Mouse (Mus musculus) C3H10T1/2 (cell line): ENCODE results near the gene 4833423E24Rik. TPM values are rescaled to one million over a fixed set of nuclear protein-coding genes. Genes with fewer than 3 reads are reported as not detected.

Source experiments
- polyA plus RNA-seq, 2 experiments: library from polyadenylated mRNA; unstranded; fragments of >200 nt; fragmentation: generic; extraction: Trizol; gene quantifications; one replicate each; pipeline ENCODE4 v1.2.1; 2012; ENCODE audit warnings: missing spikeins in 2 of 2

4833423E24Rik gene
- not detected for polyA plus RNA-seq

GRCm38 (mm10) chr2:85518879-85519278 is at the start of gene 4833423E24Rik:
Gene 4833423E24Rik (minus strand): TSS chr2:85519024.

GRCm38 (mm10) chr2:85443539-85443938 is 75.3 kb downstream of the 4833423E24Rik start, which contains the start of gene Olfr995:
Gene Olfr995 (minus strand): TSS chr2:85443639.

GRCm38 (mm10) chr2:85436351-85436750 is 82.5 kb downstream of the 4833423E24Rik start, which contains the start of gene Olfr994:
Gene Olfr994 (minus strand): TSS chr2:85436451.

Other genes starting within 250 kb of the 4833423E24Rik start
- not detected for gene Olfr987, start 179.7 kb downstream of the 4833423E24Rik start, polyA plus RNA-seq
- not detected for gene Olfr988, start 155.8 kb downstream of the 4833423E24Rik start, polyA plus RNA-seq
- gene Olfr992, start 109.6 kb downstream of the 4833423E24Rik start, polyA plus RNA-seq = not detected
- gene Olfr993, start 104.1 kb downstream of the 4833423E24Rik start, polyA plus RNA-seq = not detected
- gene Olfr994, start 82.6 kb downstream of the 4833423E24Rik start, polyA plus RNA-seq = not detected
- not detected for gene Olfr995, start 75.4 kb downstream of the 4833423E24Rik start, polyA plus RNA-seq
- not detected for gene Olfr996, start 60.2 kb upstream of the 4833423E24Rik start, polyA plus RNA-seq
- not detected for gene Olfr998, start 69.9 kb upstream of the 4833423E24Rik start, polyA plus RNA-seq
- gene Olfr1000, start 92.9 kb upstream of the 4833423E24Rik start, polyA plus RNA-seq = not detected
- gene Olfr1002, start 131.7 kb upstream of the 4833423E24Rik start, polyA plus RNA-seq = not detected
- gene Olfr154, start 145.4 kb upstream of the 4833423E24Rik start, polyA plus RNA-seq = not detected
- not detected for gene Olfr1006, start 159.7 kb upstream of the 4833423E24Rik start, polyA plus RNA-seq
- not detected for gene Olfr1008, start 170.4 kb upstream of the 4833423E24Rik start, polyA plus RNA-seq
- gene Olfr1009, start 196.4 kb upstream of the 4833423E24Rik start, polyA plus RNA-seq = not detected
- not detected for gene Olfr1012, start 243.7 kb upstream of the 4833423E24Rik start, polyA plus RNA-seq
- not detected for gene Olfr1013, start 248.1 kb upstream of the 4833423E24Rik start, polyA plus RNA-seq